Mouse (Mus musculus) kidney, postnatal 0 days (tissue): ENCODE measurements at regions not wholly inside any gene's neighbourhood (a gene's known extent, or its start where the extent isn't known, plus 50 kb on each side); places are given as distances from the start of the nearest gene placed in this dataset.

Experiments used
- ATAC-seq: fragments of 200-750 bp; cut with Nextera tagmentation; replicated peaks from 2 replicates; pipeline ENCODE4 v1.8.0; 2017; ENCODE audit warnings: low read depth, moderate number of reproducible peaks, moderate TSS enrichment, moderate library complexity; ENCODE audit not compliant: low FRiP score
- DNase-seq: peaks from one replicate; pipeline ENCODE4 v3.0.0-alpha.2; 2016; ENCODE audit warnings: low spot score
- H3K27ac ChIP-seq: fragments of 300-500 bp; sonication (generic); 2 replicates; pipeline ENCODE4 v1.5.1; 2014; ENCODE audit warnings: mild to moderate bottlenecking
- H3K27me3 ChIP-seq: fragments of 300-500 bp; sonication (generic); 2 replicates; pipeline ENCODE4 v1.6.1; 2014; ENCODE audit warnings: low read length, mixed read lengths; ENCODE audit not compliant: insufficient read depth
- H3K36me3 ChIP-seq: fragments of 300-500 bp; sonication (generic); 2 replicates; pipeline ENCODE4 v1.6.1; 2014; ENCODE audit warnings: low read length, mixed read lengths; ENCODE audit not compliant: insufficient read depth
- H3K4me1 ChIP-seq: fragments of 300-500 bp; sonication (generic); replicated peaks from 2 replicates; pipeline ENCODE4 v1.6.1; 2014; ENCODE audit warnings: antibody characterized with exemption, low read length, mixed read lengths; ENCODE audit not compliant: insufficient read depth
- H3K4me2 ChIP-seq: fragments of 300-500 bp; sonication (generic); 2 replicates; pipeline ENCODE4 v1.6.1; 2014; ENCODE audit warnings: mild to moderate bottlenecking, low read length, moderate library complexity, mixed read lengths
- H3K4me3 ChIP-seq: fragments of 300-500 bp; sonication (generic); replicated peaks from 2 replicates; pipeline ENCODE4 v1.5.1; 2014; ENCODE audit warnings: low read depth, low read length
- H3K9ac ChIP-seq: fragments of 300-500 bp; sonication (generic); 2 replicates; pipeline ENCODE4 v1.6.1; 2014; ENCODE audit warnings: low read depth, low read length
- H3K9me3 ChIP-seq: fragments of 300-500 bp; sonication (generic); replicated peaks from 2 replicates; pipeline ENCODE4 v1.6.1; 2016; ENCODE audit warnings: low read length, inconsistent platforms, mixed read lengths
- CTCF ChIP-seq: IDR thresholded peaks from 2 replicates; pipeline ENCODE4 v1.5.1; 2016; ENCODE audit warnings: antibody characterized with exemption, low read depth, mild to moderate bottlenecking, moderate library complexity
- WGBS: fragments of 180-500 bp; shearing (Covaris S2); extraction: QIAGEN DNeasy Blood & Tissue Kit; methylation state at CpG from one replicate; pipeline ENCODE4 v1.1.7; 2014; 5-methylcytosine and 5-hydroxymethylcytosine counted together

GRCm38 (mm10) chr3:120854322-120854721, 317.2 kb downstream of the Rwdd3 start:
- Histone ChIP-seq H3K9me3 (no peaks in the 10 kb centered on the region), H3K27ac (no peak overlapping the region), H3K36me3 (no peaks in the 10 kb centered on the region), H3K27me3 (no peaks in the 10 kb centered on the region), H3K4me1 (no peaks in the 10 kb centered on the region), H3K9ac (no peak overlapping the region), H3K4me2 (no peak overlapping the region), H3K4me3 (no peak overlapping the region)
- ATAC-seq: no peak
- no peak for TF ChIP-seq CTCF
- WGBS: 61% methylated on average over 3 of the region's 3 CpGs
- no peak for DNase-seq

DNA sequence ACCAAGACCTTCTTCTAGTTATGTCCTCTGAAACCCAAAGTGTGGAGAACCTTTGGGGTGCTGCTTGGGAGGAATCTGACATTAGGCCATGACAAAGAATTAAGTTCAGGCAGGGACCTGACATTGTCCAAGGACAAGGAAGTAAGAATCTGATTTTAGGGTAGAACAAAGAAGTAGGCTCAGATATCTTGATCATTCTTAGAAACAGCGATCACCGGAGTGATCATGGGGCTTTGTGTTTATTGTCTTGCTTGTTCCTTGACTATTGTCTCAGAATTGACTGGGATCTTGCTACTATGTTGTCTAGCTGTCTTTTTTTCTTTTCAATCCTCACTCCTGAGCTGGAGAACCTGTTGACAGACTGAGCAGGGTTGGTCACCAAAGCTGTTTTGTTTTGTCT, 327.9 kb downstream of the Rwdd3 start:
- 94% methylated on average over 2 of the region's 2 CpGs for WGBS

DNA sequence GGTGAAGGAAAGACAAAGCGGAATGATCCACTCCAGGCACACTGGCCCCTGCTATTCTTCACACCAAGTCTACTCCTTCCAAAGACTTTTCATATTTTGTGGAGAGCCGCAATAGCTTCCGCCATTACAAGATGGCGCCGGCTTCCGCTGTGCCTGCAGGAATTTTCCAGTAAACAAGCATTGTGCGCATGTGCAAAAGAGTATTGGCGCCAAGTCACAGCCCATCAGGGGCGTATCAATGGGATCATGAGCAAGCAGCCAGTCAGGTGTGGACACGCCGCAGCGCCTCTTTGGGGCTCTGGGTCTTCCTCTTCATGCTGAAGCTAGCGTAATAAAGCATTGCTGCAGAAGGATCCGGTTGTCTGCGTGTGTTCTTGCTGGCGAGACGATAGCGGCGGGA, 348.0 kb downstream of the Rwdd3 start:
- no peak for TF ChIP-seq CTCF
- Histone ChIP-seq H3K27ac (no peak overlapping the region), H3K9me3 (no peaks in the 10 kb centered on the region), H3K36me3 (no peaks in the 10 kb centered on the region), H3K4me2 (no peak overlapping the region), H3K4me3 (no peak overlapping the region), H3K27me3 (no peaks in the 10 kb centered on the region), H3K4me1 (no peaks in the 10 kb centered on the region), H3K9ac (no peak overlapping the region)
- no peak for ATAC-seq
- no peak for DNase-seq
- 95% methylated on average over 19 of the region's 19 CpGs for WGBS

More for the DNA sequence above, 327.9 kb downstream of the Rwdd3 start:
- H3K27ac ChIP-seq: no peak overlapping the region
- no peaks in the 10 kb centered on the region for H3K27me3 ChIP-seq
- no peaks in the 10 kb centered on the region for H3K4me1 ChIP-seq
- DNase-seq (no peak), ATAC-seq (no peak)
- no peak overlapping the region for H3K4me3 ChIP-seq
- no peaks in the 10 kb centered on the region for H3K36me3 ChIP-seq
- no peak overlapping the region for H3K9ac ChIP-seq
- no peaks in the 10 kb centered on the region for H3K9me3 ChIP-seq
- no peak for TF ChIP-seq CTCF
- H3K4me2 ChIP-seq: no peak overlapping the region

- H3K36me3 ChIP-seq: no peaks in the 10 kb centered on the region
- TF ChIP-seq CTCF: no peak
- no peaks in the 10 kb centered on the region for H3K9me3 ChIP-seq
- no peak overlapping the region for H3K27ac ChIP-seq
- no peaks in the 10 kb centered on the region for H3K27me3 ChIP-seq
- 71% methylated on average over 2 of the region's 2 CpGs for WGBS
- no peak for DNase-seq
- H3K4me3 ChIP-seq: no peak overlapping the region
- no peak overlapping the region for H3K9ac ChIP-seq
- no peaks in the 10 kb centered on the region for H3K4me1 ChIP-seq
- ATAC-seq: no peak
- H3K4me2 ChIP-seq: no peak overlapping the region
These were observed 359.6 kb downstream of the Rwdd3 start for GRCm38 (mm10) chr3:120811901-120812300.

DNA sequence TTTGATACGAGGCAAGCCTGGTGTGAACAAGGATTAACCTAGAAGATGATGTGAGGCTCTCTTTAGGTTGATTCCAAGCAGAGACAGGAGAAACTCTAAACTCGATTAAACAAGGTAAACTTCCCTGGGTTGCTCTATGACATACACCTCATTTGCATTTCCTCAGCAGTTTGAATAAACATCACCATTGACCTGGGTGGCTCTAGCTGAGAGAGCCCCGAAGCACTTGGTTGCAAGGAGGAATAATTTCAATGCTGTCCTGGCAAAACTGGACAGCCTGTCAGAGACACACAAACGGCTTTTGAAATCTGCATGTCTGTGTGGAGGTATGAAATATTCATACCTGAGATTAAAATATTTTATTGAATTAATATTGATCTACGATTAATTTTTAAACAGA, 361.0 kb downstream of the Rwdd3 start:
- ATAC-seq: no peak
- H3K27ac ChIP-seq: no peak overlapping the region
- H3K4me3 ChIP-seq: no peak overlapping the region
- no peak overlapping the region for H3K4me2 ChIP-seq
- no peaks in the 10 kb centered on the region for H3K9me3 ChIP-seq
- DNase-seq: no peak
- H3K9ac ChIP-seq: no peak overlapping the region
- H3K36me3 ChIP-seq: no peaks in the 10 kb centered on the region
- no peaks in the 10 kb centered on the region for H3K4me1 ChIP-seq
- H3K27me3 ChIP-seq: no peaks in the 10 kb centered on the region
- no peak for TF ChIP-seq CTCF
- WGBS: 56% methylated on average over 5 of the region's 5 CpGs

DNA sequence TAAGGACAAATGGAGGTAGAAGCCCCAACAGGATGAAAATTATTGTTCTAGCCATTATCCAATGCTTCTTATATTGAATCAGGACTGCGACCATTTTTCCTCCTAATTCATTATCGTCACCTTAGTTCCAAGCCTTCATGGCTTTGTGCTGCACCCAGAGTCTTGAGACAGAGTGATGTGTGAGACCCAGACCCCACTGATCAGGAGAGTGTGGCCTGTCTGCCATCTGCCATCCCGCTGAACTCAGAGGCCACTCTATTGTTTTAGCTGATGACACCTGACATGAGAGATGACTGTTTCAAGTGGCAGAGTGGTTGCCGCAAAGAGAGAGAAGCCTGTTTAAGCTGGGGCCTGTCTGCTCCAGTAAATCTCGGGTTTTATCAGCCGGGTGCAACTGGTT, 361.4 kb downstream of the Rwdd3 start:
- ATAC-seq (no peak), DNase-seq (no peak)
- Histone ChIP-seq H3K4me3 (no peak overlapping the region), H3K4me2 (no peak overlapping the region), H3K9me3 (no peaks in the 10 kb centered on the region), H3K4me1 (no peaks in the 10 kb centered on the region), H3K36me3 (no peaks in the 10 kb centered on the region), H3K9ac (no peak overlapping the region), H3K27me3 (no peaks in the 10 kb centered on the region), H3K27ac (no peak overlapping the region)
- WGBS: 46% methylated on average over 6 of the region's 6 CpGs
- no peak for TF ChIP-seq CTCF

GRCm38 (mm10) chr3:120786659-120787058, 384.8 kb downstream of the Rwdd3 start:
- Histone ChIP-seq H3K4me3 (no peak overlapping the region), H3K9me3 (no peaks in the 10 kb centered on the region), H3K9ac (no peak overlapping the region), H3K27me3 (no peaks in the 10 kb centered on the region), H3K4me2 (no peak overlapping the region), H3K4me1 (no peaks in the 10 kb centered on the region), H3K27ac (no peak overlapping the region), H3K36me3 (no peaks in the 10 kb centered on the region)
- TF ChIP-seq CTCF: no peak
- DNase-seq: no peak
- WGBS: 80% methylated on average over 9 of the region's 9 CpGs
- ATAC-seq: no peak
